Mouse (Mus musculus) lung, embryonic 16.5 days (tissue): ENCODE data around the gene Gpr4. TPM values are rescaled to one million over a fixed set of nuclear protein-coding genes. Genes with fewer than 3 reads are reported as not detected.

ENCODE experiments used
- ATAC-seq: fragments of 200-750 bp; cut with Nextera tagmentation; 2 replicates; pipeline ENCODE4 v1.8.0; 2017; ENCODE audit warnings: low read depth, mild to moderate bottlenecking, moderate library complexity
- H3K27ac ChIP-seq: fragments of 300-500 bp; sonication (generic); 2 replicates; pipeline ENCODE4 v1.5.1; 2014; ENCODE audit warnings: mild to moderate bottlenecking, control low read depth, low read length
- H3K27me3 ChIP-seq: fragments of 300-500 bp; sonication (generic); 2 replicates; pipeline ENCODE4 v1.6.1; 2014; ENCODE audit warnings: low read depth, low read length, mixed read lengths; ENCODE audit not compliant: control insufficient read depth, insufficient read depth
- H3K36me3 ChIP-seq: fragments of 300-500 bp; sonication (generic); 2 replicates; pipeline ENCODE4 v1.6.1; 2014; ENCODE audit warnings: low read length; ENCODE audit not compliant: control insufficient read depth, insufficient read depth
- H3K4me1 ChIP-seq: fragments of 300-500 bp; sonication (generic); replicated peaks from 2 replicates; pipeline ENCODE4 v1.6.1; 2014; ENCODE audit warnings: low read length, mixed read lengths; ENCODE audit not compliant: control insufficient read depth, insufficient read depth
- H3K4me2 ChIP-seq: fragments of 300-500 bp; sonication (generic); 2 replicates; pipeline ENCODE4 v1.6.1; 2014; ENCODE audit warnings: low read depth, low read length, control low read depth
- H3K4me3 ChIP-seq: fragments of 300-500 bp; sonication (generic); 2 replicates; pipeline ENCODE4 v1.5.1; 2014; ENCODE audit warnings: mild to moderate bottlenecking, low read length, control low read depth
- H3K9ac ChIP-seq: fragments of 300-500 bp; sonication (generic); 2 replicates; pipeline ENCODE4 v1.6.1; 2014; ENCODE audit warnings: low read length, control low read depth
- H3K9me3 ChIP-seq: fragments of 300-500 bp; sonication (generic); 2 replicates; pipeline ENCODE4 v1.6.1; 2016; ENCODE audit warnings: low read length; ENCODE audit not compliant: control insufficient read depth
- WGBS: fragments of 180-500 bp; shearing (Covaris S2); extraction: QIAGEN DNeasy Blood & Tissue Kit; methylation state at CpG from one replicate; pipeline ENCODE4 v1.1.7; 2014; 5-methylcytosine and 5-hydroxymethylcytosine counted together
- microRNA counts: library from miRNA; unstranded; fragments of <30 nt; microRNA quantifications from one replicate; lab custom pipeline; 2016
- microRNA-seq: library from miRNA; unstranded; fragments of <30 nt; microRNA quantifications from one replicate; pipeline ENCODE4, GENCODE M21; 2016
- polyA plus RNA-seq: library from polyadenylated mRNA; unstranded; fragments of >200 nt; fragmentation: Nextera tagmentation; extraction: Ambion mirVana; gene quantifications from 2 replicates; pipeline ENCODE4 v1.2.1, GENCODE M21; 2015

Gene Gpr4
- polyA plus RNA-seq, 1 experiment from 2014 or later, result 2.6 TPM

DNA sequence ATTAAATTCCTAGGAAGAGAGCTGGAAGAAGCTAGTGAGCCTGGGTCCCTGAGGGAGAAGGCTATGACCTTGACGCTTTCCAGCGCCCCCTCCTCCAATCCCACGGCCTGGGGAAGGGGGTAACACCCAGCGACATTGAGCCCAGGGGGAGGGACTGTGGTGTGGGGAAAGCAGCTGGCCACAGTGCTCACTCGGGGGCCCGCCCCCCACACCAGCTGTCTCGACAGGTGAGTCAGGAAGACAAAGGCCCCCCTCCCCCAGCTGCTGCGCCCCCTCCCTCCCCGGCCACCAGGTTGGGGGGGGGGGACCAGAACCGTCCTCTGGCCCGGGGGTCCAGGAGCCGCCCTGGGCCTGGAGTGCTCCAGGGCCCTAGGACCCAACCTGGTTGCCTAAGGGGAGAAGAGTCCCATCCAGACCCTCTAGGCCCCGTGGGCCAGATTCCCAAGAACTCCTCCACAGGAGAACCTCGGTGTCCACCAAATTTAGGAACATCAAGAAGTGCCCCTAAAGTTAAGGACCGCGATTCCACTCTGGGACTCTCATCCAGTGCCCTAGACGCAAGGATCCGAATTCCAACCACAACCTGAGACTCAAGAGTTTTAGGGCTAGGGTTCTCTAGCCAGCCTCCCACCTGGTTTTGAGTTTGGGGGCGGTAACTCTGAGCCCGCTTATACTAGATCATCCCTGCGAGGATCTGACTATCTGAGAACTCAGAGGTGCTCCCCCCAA lies 58.3 kb downstream of the Gpr4 start:
- Histone ChIP-seq H3K9me3 (no peaks in the 10 kb centered on the region), H3K27ac (peak overlapping the region; percentile 98), H3K36me3 (no peaks in the 10 kb centered on the region), H3K4me3 (peak overlapping the region; percentile 72), H3K4me1 (peaks cover 34% of the 10 kb centered on the region), H3K4me2 (peak overlapping the region; percentile 90), H3K9ac (peak overlapping the region; percentile 79), H3K27me3 (no peaks in the 10 kb centered on the region)
- no peak for ATAC-seq
- 0% methylated on average over 20 of the region's 21 CpGs for WGBS

DNA sequence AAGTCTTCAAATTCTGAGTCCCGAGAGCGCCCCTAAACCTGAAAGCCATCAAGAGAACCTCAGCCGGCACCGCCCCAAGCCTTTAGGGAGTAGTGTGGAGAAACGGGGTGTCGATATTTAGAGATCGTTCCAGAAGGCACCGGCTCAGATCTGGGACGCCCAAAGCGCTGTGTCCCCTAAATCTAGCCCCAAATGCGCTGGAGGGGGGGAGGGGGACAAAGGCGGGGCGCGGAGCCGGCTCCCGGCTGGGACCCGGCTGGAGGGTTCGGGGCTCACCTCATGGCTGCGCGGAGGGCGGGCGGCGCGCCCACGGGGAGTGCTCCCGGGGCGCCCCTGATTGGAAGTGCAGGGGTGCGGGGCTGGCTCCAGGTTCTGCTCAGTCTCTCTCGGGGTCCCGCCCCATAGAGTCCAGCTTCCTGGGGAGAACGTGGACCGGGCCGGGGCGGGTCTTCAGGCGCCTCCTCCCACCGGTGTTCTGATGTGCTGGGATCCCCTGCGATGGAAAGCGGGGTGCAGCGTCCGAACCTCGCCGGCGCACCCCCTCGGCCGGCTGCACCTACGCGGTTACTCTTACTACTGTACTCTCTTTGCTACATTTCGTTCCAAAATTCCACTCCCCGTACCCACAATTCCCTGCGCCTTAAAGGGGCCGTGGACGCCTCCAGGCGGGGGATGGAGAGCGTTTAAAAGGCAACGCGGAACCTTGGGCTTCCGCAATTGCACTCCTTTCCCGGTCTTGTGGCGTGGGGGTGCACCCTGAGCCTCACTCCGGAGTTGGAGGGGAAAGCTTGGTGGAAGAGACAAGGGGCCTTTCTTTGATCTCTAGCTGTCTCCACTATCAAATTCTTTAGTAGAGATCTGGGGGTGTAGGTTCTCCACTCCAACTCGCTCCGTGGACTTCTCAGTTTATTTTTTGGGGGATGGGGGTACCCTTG lies 59.2 kb downstream of the Gpr4 start, which contains the start of gene Vasp:
Gene Vasp, minus strand, starts transcription at position 580 of the 935 bp plus-strand sequence.
- Histone ChIP-seq H3K27ac (peak within 1 kb of the TSS; percentile 98), H3K4me3 (peak within 1 kb of the TSS; percentile 72), H3K36me3 (no peaks in the 10 kb centered on the region), H3K4me1 (peaks cover 25% of the 10 kb centered on the region), H3K9me3 (no peaks in the 10 kb centered on the region), H3K9ac (peak within 1 kb of the TSS; percentile 79), H3K27me3 (no peaks in the 10 kb centered on the region), H3K4me2 (peak within 1 kb of the TSS; percentile 90)
- ATAC-seq, result peak; percentile 70
- WGBS, result 0% methylated on average over 59 of the region's 62 CpGs

DNA sequence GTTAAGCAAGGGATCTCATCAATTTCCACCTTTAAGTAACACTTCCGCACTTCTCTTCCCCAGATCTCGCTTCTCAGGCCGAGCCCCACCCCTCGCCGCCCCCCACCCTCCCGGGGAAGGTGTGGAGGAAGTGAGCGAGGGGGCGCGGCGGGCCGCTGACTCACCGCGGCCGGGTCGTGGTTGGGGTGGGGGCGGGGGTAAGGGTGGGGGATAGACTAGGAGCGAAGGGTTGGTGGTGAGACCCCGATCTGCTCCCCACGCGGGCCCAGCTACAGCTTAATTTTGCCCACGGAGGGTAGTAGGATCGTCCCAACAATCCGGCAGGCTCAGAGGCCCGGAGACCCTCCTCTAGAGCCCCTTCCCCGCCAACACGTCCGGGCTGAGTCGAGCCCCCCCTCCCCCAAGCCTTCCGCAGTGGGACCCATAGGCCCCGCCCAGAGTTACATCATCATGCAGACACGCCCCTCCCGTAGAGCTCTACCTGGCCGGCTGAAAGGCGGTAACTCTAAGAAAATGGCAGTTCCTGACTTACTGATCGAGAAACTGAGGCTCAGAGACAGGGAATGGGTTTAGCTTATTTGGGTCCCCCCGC lies 59.9 kb downstream of the Gpr4 start:
- WGBS, result 1% methylated on average over 33 of the region's 36 CpGs
- peak overlapping the region; percentile 98 for H3K27ac ChIP-seq
- ATAC-seq, result peak; percentile 60

More for the DNA sequence above, 59.9 kb downstream of the Gpr4 start:
- peaks cover under 1% of the 10 kb centered on the region; the same call in 1 of the 2 replicates for H3K27me3 ChIP-seq
- H3K36me3 ChIP-seq, result no peaks in the 10 kb centered on the region
- H3K9ac ChIP-seq, result peak overlapping the region; percentile 79
- H3K4me3 ChIP-seq, result peak overlapping the region; percentile 72
- H3K4me2 ChIP-seq, result peak overlapping the region; percentile 90
- no peaks in the 10 kb centered on the region for H3K9me3 ChIP-seq
- peaks cover 18% of the 10 kb centered on the region for H3K4me1 ChIP-seq

MicroRNA genes within 50 kb of the gene (microRNA counts, 519-probe panel; counts per million panel counts)
- microRNA mmu-miR-330 (lab: Ali Mortazavi, UCI), result not detected

Small RNA genes within 50 kb of the gene (microRNA-seq; reads per million reads assigned to microRNA genes)
- 156 reads per million, percentile 54 among the genes with 10 or more reads in this experiment for gene Mir330

Other genes with a start within 250 kb of the Gpr4 start
- gene Nanos2, start 225.1 kb upstream of the Gpr4 start, polyA plus RNA-seq, result not detected in 2 replicates
- 2.1 and 2.8 TPM in 2 replicates for gene Mypop, start 221.3 kb upstream of the Gpr4 start, polyA plus RNA-seq
- gene Irf2bp1, start 208.5 kb upstream of the Gpr4 start, polyA plus RNA-seq, result 16.0 and 16.5 TPM in 2 replicates
- 2.3 TPM in 2 replicates for gene Foxa3, start 189.0 kb upstream of the Gpr4 start, polyA plus RNA-seq
- 27.4 and 27.5 TPM in 2 replicates for gene Sympk, start 188.2 kb upstream of the Gpr4 start, polyA plus RNA-seq
- not detected in 2 replicates for gene Rsph6a, start 157.8 kb upstream of the Gpr4 start, polyA plus RNA-seq
- 11.3 and 11.9 TPM in 2 replicates for gene Dmwd, start 136.3 kb upstream of the Gpr4 start, polyA plus RNA-seq
- 28.7 and 29.3 TPM in 2 replicates for gene Dmpk, start 128.7 kb upstream of the Gpr4 start, polyA plus RNA-seq
- gene Six5, start 117.9 kb upstream of the Gpr4 start, polyA plus RNA-seq, result 7.2 and 7.5 TPM in 2 replicates
- 1.9 and 2.2 TPM in 2 replicates for gene Gm4969, start 94.2 kb upstream of the Gpr4 start, polyA plus RNA-seq
- 16.2 and 16.3 TPM in 2 replicates for gene Fbxo46, start 92.7 kb upstream of the Gpr4 start, polyA plus RNA-seq
- gene Qpctl, start 63.2 kb upstream of the Gpr4 start, polyA plus RNA-seq, result 15.4 and 15.7 TPM in 2 replicates
- gene Snrpd2, start 62.8 kb upstream of the Gpr4 start, polyA plus RNA-seq, result 135 and 144 TPM in 2 replicates
- gene Gipr, start 46.4 kb upstream of the Gpr4 start, polyA plus RNA-seq, result 5.6 and 8.2 TPM in 2 replicates
- 11.3 and 12.4 TPM in 2 replicates for gene Eml2, start 36.1 kb upstream of the Gpr4 start, polyA plus RNA-seq
- 29.9 and 31.5 TPM in 2 replicates for gene Opa3, start 15.8 kb downstream of the Gpr4 start, polyA plus RNA-seq
- 103 and 105 TPM in 2 replicates for gene Vasp, start 59.3 kb downstream of the Gpr4 start, polyA plus RNA-seq
- not detected in 2 replicates for gene Ppm1n, start 67.5 kb downstream of the Gpr4 start, polyA plus RNA-seq
- 13.8 and 17.5 TPM in 2 replicates for gene Rtn2, start 70.1 kb downstream of the Gpr4 start, polyA plus RNA-seq
- gene Fosb, start 97.5 kb downstream of the Gpr4 start, polyA plus RNA-seq, result 0.20 and 0.31 TPM in 2 replicates
- 79.9 and 82.5 TPM in 2 replicates for gene Ercc1, start 132.2 kb downstream of the Gpr4 start, polyA plus RNA-seq
- 17.2 and 17.3 TPM in 2 replicates for gene Cd3eap, start 146.9 kb downstream of the Gpr4 start, polyA plus RNA-seq
- 4.9 TPM in 2 replicates for gene Ppp1r13l, start 147.2 kb downstream of the Gpr4 start, polyA plus RNA-seq
- 15.9 and 17.4 TPM in 2 replicates for gene Ercc2, start 169.5 kb downstream of the Gpr4 start, polyA plus RNA-seq
- 17.5 and 19.7 TPM in 2 replicates for gene Klc3, start 191.6 kb downstream of the Gpr4 start, polyA plus RNA-seq
- 78.9 and 137 TPM in 2 replicates for gene Ckm, start 192.2 kb downstream of the Gpr4 start, polyA plus RNA-seq
- 5.2 TPM in 2 replicates for gene Mark4, start 246.3 kb downstream of the Gpr4 start, polyA plus RNA-seq